ENCODE assay signal across 8 mouse cellular contexts in genomic region chr16:33178278-33179074, GRCm38 (mm10). TPM values are rescaled to one million over a fixed set of nuclear protein-coding genes. Genes with fewer than 3 reads are reported as not detected.
DNase-seq lines count a peak whose midpoint lies in the region; ATAC-seq and TF ChIP-seq lines count a peak whose summit lies in the region.

No protein-coding gene starts in this region.

- 0 out of 2 replicates have a peak, but pooled peaks cover 7% of the 10 kb centered on the region for H3K4me1 ChIP-seq in hindbrain, embryonic 10.5 days (replicated peaks)
- H3K4me1 ChIP-seq in hindbrain, embryonic 11.5 days (replicated peaks; ENCODE audit: control insufficient read depth, insufficient read depth, low read length): no peaks in the 10 kb centered on the region
- peaks cover 2 to 3% of the 10 kb centered on the region in 2 experiments; a peak in 3 of 4 replicates for H3K4me1 ChIP-seq in MEL (ENCODE audit: control insufficient read depth in 1 of 2, insufficient read depth in 2 of 2, low read length in 2 of 2)

- no peak overlapping the region for H3K4me3 ChIP-seq in hindbrain, embryonic 10.5 days
- no peak overlapping the region for H3K4me3 ChIP-seq in hindbrain, embryonic 11.5 days (ENCODE audit: low read depth, low read length)
- H3K4me3 ChIP-seq in MEL (ENCODE audit: control insufficient read depth in 1 of 2, insufficient read depth in 1 of 2, low read depth in 2 of 2, low read length in 2 of 2): peak overlapping the region; percentile 38 to 59

- no peak for DNase-seq in hindbrain, embryonic 10.5 days (ENCODE audit: low spot score)
- no peak for DNase-seq in hindbrain, embryonic 11.5 days (ENCODE audit: low spot score)
- DNase-seq in MEL (ENCODE audit: low read depth, low spot score): peak; percentile 72
- peak; percentile 54 to 72 for DNase-seq in frontal cortex, postnatal 14 days (ENCODE audit: low spot score in 2 of 2)
- DNase-seq in layer of hippocampus, postnatal 36 days: peak; percentile 68 to 75
- no peak for DNase-seq in thymus, postnatal 0 days (ENCODE audit: low spot score)
- DNase-seq in thymus, postnatal 4 days: no peak

- ATAC-seq in hindbrain, embryonic 11.5 days (ENCODE audit: low FRiP score): no peak
- peak; percentile 51 for ATAC-seq in neutrophil, adult 5-6 weeks (ENCODE audit: extremely low read depth, insufficient number of reproducible peaks, low FRiP score, poor library complexity, severe bottlenecking)

- H3K79me2 ChIP-seq in MEL (ENCODE audit: control insufficient read depth, insufficient read depth, low read length, poor library complexity): no peaks in the 10 kb centered on the region

- no peak overlapping the region for H3K9ac ChIP-seq in hindbrain, embryonic 11.5 days (ENCODE audit: low read depth, low read length)
- peak overlapping the region; percentile 56 for H3K9ac ChIP-seq in MEL (ENCODE audit: control insufficient read depth, low read depth, low read length, poor library complexity, severe bottlenecking)

- no peaks in the 10 kb centered on the region for H3K9me3 ChIP-seq in hindbrain, embryonic 10.5 days
- H3K9me3 ChIP-seq in hindbrain, embryonic 11.5 days (ENCODE audit: control insufficient read depth, low read length): no peaks in the 10 kb centered on the region
- H3K9me3 ChIP-seq in MEL (replicated peaks; ENCODE audit: insufficient read depth, low read length): no peaks in the 10 kb centered on the region

- 74% methylated on average over 17 of the region's 17 CpGs for WGBS in hindbrain, embryonic 10.5 days
- WGBS in hindbrain, embryonic 11.5 days: 77% methylated on average over 17 of the region's 17 CpGs

- TF ChIP-seq EP300 in MEL (IDR thresholded peaks at IDR 0.05; ENCODE audit: low read depth in 1 of 2, low read length in 2 of 2): no peak

- H3K4me2 ChIP-seq in hindbrain, embryonic 11.5 days (replicated peaks; ENCODE audit: low read depth, low read length): no peak overlapping the region

- H3K27ac ChIP-seq in hindbrain, embryonic 10.5 days: 0 out of 2 replicates have a peak overlapping the region, but pooled peaks have one; percentile 5
- no peak overlapping the region for H3K27ac ChIP-seq in hindbrain, embryonic 11.5 days (ENCODE audit: low read depth, low read length)
- H3K27ac ChIP-seq in MEL (ENCODE audit: control insufficient read depth, low read depth, low read length): peak overlapping the region; percentile 1; the same call in 1 of the 2 replicates

- no peak for TF ChIP-seq POLR2A in MEL (IDR thresholded peaks at IDR 0.05; ENCODE audit: control insufficient read depth in 1 of 2, insufficient read depth in 1 of 2, low read depth in 1 of 2, low read length in 2 of 2, poor library complexity in 1 of 2)

- no peak for TF ChIP-seq RAD21 in MEL (IDR thresholded peaks at IDR 0.05; ENCODE audit: low read depth, low read length)

- H3K36me3 ChIP-seq in hindbrain, embryonic 10.5 days: no peaks in the 10 kb centered on the region
- no peaks in the 10 kb centered on the region for H3K36me3 ChIP-seq in hindbrain, embryonic 11.5 days (ENCODE audit: control insufficient read depth, insufficient read depth, low read length)
- peaks cover 0 to 3% of the 10 kb centered on the region in 2 experiments; a peak in 2 of 4 replicates for H3K36me3 ChIP-seq in MEL (ENCODE audit: control insufficient read depth in 1 of 2, insufficient read depth in 2 of 2, low read length in 2 of 2)

- H3K27me3 ChIP-seq in hindbrain, embryonic 10.5 days (ENCODE audit: insufficient read depth, poor library complexity, severe bottlenecking): no peaks in the 10 kb centered on the region
- no peaks in the 10 kb centered on the region for H3K27me3 ChIP-seq in hindbrain, embryonic 11.5 days (ENCODE audit: control insufficient read depth, insufficient read depth, low read length)
- H3K27me3 ChIP-seq in MEL (ENCODE audit: control insufficient read depth in 1 of 2, insufficient read depth in 2 of 2, low read length in 2 of 2): peaks cover 0 to 1% of the 10 kb centered on the region in 2 experiments; a peak in 1 of 4 replicates

- no peak for TF ChIP-seq CTCF in MEL (IDR thresholded peaks at IDR 0.05 in 2 of 3, conservative IDR thresholded peaks at IDR 0.05 in 1 of 3; ENCODE audit: control insufficient read depth in 1 of 3, insufficient read depth in 1 of 3, low read depth in 2 of 3, low read length in 3 of 3, poor library complexity in 1 of 3, severe bottlenecking in 1 of 3)

TF ChIP-seq in MEL, 35 proteins besides CTCF, POLR2A, EP300 and RAD21:
- TF ChIP-seq TCF12 (IDR thresholded peaks at IDR 0.05; ENCODE audit: low read depth, low read length) (no peak), MXI1 (IDR thresholded peaks at IDR 0.05; ENCODE audit: low read depth, low read length) (0 out of 2 replicates have a peak, but pooled peaks have one; percentile 23), MEF2A (IDR thresholded peaks at IDR 0.05; ENCODE audit: extremely low read depth, insufficient replicate concordance, low read depth, low read length, poor library complexity, severe bottlenecking) (peak; percentile 91; the same call in 1 of the 2 replicates), UBTF (IDR thresholded peaks at IDR 0.05; ENCODE audit: borderline replicate concordance, insufficient read depth, low read depth, low read length) (no peak), ZNF384 (IDR thresholded peaks at IDR 0.05; ENCODE audit: low read depth, low read length) (no peak), USF1 (IDR thresholded peaks at IDR 0.05; ENCODE audit: low read depth, low read length) (peak; percentile 87), BHLHE40 (IDR thresholded peaks at IDR 0.05; ENCODE audit: borderline replicate concordance, low read depth, low read length) (peak; percentile 67; the same call in 1 of the 2 replicates), MAFK (IDR thresholded peaks at IDR 0.05; ENCODE audit: borderline replicate concordance, low read depth, low read length) (no peak), TBP (IDR thresholded peaks at IDR 0.05; ENCODE audit: low read depth, low read length) (no peak), MAX (IDR thresholded peaks at IDR 0.05; ENCODE audit: low read length) (no peak), SIN3A (IDR thresholded peaks at IDR 0.05; ENCODE audit: low read length) (no peak), CHD1 (IDR thresholded peaks at IDR 0.05; ENCODE audit: low read depth, low read length) (no peak), ETS1 (IDR thresholded peaks at IDR 0.05; ENCODE audit: low read depth, low read length) (peak; percentile 28; the same call in 1 of the 2 replicates), MYB (IDR thresholded peaks at IDR 0.05; ENCODE audit: low read depth, low read length) (no peak), POLR2AphosphoS2 (IDR thresholded peaks at IDR 0.05; ENCODE audit: low read length) (no peak)

RNA-seq across cellular contexts. Expression of gene Osbpl11, which starts 6.4 kb away (rescaled TPM):
- polyA plus RNA-seq in hindbrain, embryonic 10.5 days (2016; fragmentation: Nextera tagmentation; extraction: Ambion mirVana): 23.2 and 24.0 TPM in 2 replicates
- polyA plus RNA-seq in hindbrain, embryonic 11.5 days (2014; fragmentation: Nextera tagmentation; extraction: Ambion mirVana): 19.7 and 24.6 TPM in 2 replicates
- total RNA-seq in MEL (2012; rRNA removed): 6.9 and 7.1 TPM in 2 replicates
- 10 to 100 TPM in 1 of 2 experiments, not detected in 1; 10.3 TPM for polyA plus RNA-seq in MEL (2012; ENCODE audit: insufficient read depth in 1 of 2, insufficient read length in 2 of 2, low read depth in 1 of 2, low replicate concordance in 2 of 2, missing spikeins in 1 of 2)
- 10 to 100 TPM; 18.4 to 19.9 TPM for total RNA-seq in layer of hippocampus, postnatal 36 days (2021)
- total RNA-seq in neutrophil, adult 5-6 weeks (2017): 39.2 and 39.9 TPM in 2 replicates
- polyA plus RNA-seq in thymus, postnatal 0 days (2015; fragmentation: Nextera tagmentation; extraction: Ambion mirVana): 23.1 and 26.3 TPM in 2 replicates

Comparison
In these comparisons a context has a peak if more than half of its experiments do, and no peak if none do; other contexts are left out.
1. DNase-seq: peak in MEL (single experiment), frontal cortex, postnatal 14 days (2 of 2) and layer of hippocampus, postnatal 36 days (2 of 2); none in hindbrain, embryonic 10.5 days (single experiment), hindbrain, embryonic 11.5 days (single experiment), thymus, postnatal 0 days (single experiment) and thymus, postnatal 4 days (single experiment).
2. H3K4me3 ChIP-seq: peak in MEL (2 of 2); none in hindbrain, embryonic 10.5 days (single experiment) and hindbrain, embryonic 11.5 days (single experiment).